11 mouse cellular contexts compared by ENCODE assay signal in genomic region chr2:70337869-70338268, GRCm38 (mm10).
DNase-seq lines count a peak whose midpoint lies in the region; ATAC-seq and TF ChIP-seq lines count a peak whose summit lies in the region.
"Had no signal": no experiment of that assay in that cellular context is flagged by ENCODE, and none has a peak within 500 bp of the region (broad histone marks: within the 10 kb centered on the region; RNA-seq: fewer than 3 reads in every experiment).

No protein-coding gene starts in this region.

- H3K4me1 ChIP-seq in heart, embryonic 15.5 days (replicated peaks): peaks cover 26% of the 10 kb centered on the region
- H3K4me1 ChIP-seq in lung, embryonic 14.5 days (ENCODE audit: insufficient read depth): peaks cover 32% of the 10 kb centered on the region
- H3K4me1 ChIP-seq in lung, adult 2 months (ENCODE audit: control insufficient read depth, insufficient read depth, low read length): peaks cover 9% of the 10 kb centered on the region
- H3K4me1 ChIP-seq in intestine, embryonic 16.5 days (ENCODE audit: control insufficient read depth, insufficient read depth, low read length): peaks cover 10% of the 10 kb centered on the region
- peaks cover 15% of the 10 kb centered on the region for H3K4me1 ChIP-seq in stomach, embryonic 16.5 days (ENCODE audit: control insufficient read depth, insufficient read depth, low read length)

- no peaks in the 10 kb centered on the region for H3K36me3 ChIP-seq in heart, embryonic 15.5 days
- H3K36me3 ChIP-seq in lung, embryonic 14.5 days (ENCODE audit: insufficient read depth): no peaks in the 10 kb centered on the region
- no peaks in the 10 kb centered on the region for H3K36me3 ChIP-seq in intestine, embryonic 16.5 days (ENCODE audit: control insufficient read depth, insufficient read depth, low read length)
- no peaks in the 10 kb centered on the region for H3K36me3 ChIP-seq in stomach, embryonic 16.5 days (ENCODE audit: control insufficient read depth, insufficient read depth, low read length)

- peak overlapping the region; percentile 39 for H3K4me2 ChIP-seq in heart, embryonic 15.5 days
- H3K4me2 ChIP-seq in lung, embryonic 14.5 days: peak overlapping the region; percentile 45
- H3K4me2 ChIP-seq in intestine, embryonic 16.5 days (ENCODE audit: low read depth, low read length): no peak overlapping the region
- peak overlapping the region; percentile 5 for H3K4me2 ChIP-seq in stomach, embryonic 16.5 days (ENCODE audit: low read depth, low read length)

- TF ChIP-seq CTCF in lung, embryonic 14.5 days (IDR thresholded peaks at IDR 0.05; ENCODE audit: low read depth): no peak
- no peak for TF ChIP-seq CTCF in lung, adult 2 months (IDR thresholded peaks at IDR 0.05; ENCODE audit: insufficient read depth, low read length)

- H3K4me3 ChIP-seq in heart, embryonic 15.5 days: 0 out of 2 replicates have a peak overlapping the region, but pooled peaks have one; percentile 0
- H3K4me3 ChIP-seq in lung, embryonic 14.5 days (ENCODE audit: low read depth, low read length): no peak overlapping the region
- H3K4me3 ChIP-seq in lung, adult 2 months (replicated peaks; ENCODE audit: extremely low read depth, low read depth, low read length): no peak overlapping the region
- H3K4me3 ChIP-seq in intestine, embryonic 16.5 days (ENCODE audit: low read length): no peak overlapping the region
- H3K4me3 ChIP-seq in stomach, embryonic 16.5 days (replicated peaks; ENCODE audit: low read length): no peak overlapping the region

- ATAC-seq in heart, embryonic 15.5 days (replicated peaks; ENCODE audit: insufficient number of reproducible peaks, insufficient read depth, low FRiP score, low read depth): peak; percentile 50; the same call in 1 of the 2 replicates
- ATAC-seq in lung, embryonic 14.5 days (ENCODE audit: insufficient read depth): peak; percentile 51; the same call in 1 of the 2 replicates
- peak; percentile 57 for ATAC-seq in intestine, embryonic 16.5 days
- ATAC-seq in stomach, embryonic 16.5 days (ENCODE audit: insufficient read depth, low FRiP score): peak; percentile 31; the same call in 1 of the 2 replicates
- ATAC-seq: inflammation-experienced regulatory T-cells, adult 6 months had no signal

- no peaks in the 10 kb centered on the region for H3K27me3 ChIP-seq in heart, embryonic 15.5 days
- no peaks in the 10 kb centered on the region for H3K27me3 ChIP-seq in lung, embryonic 14.5 days (ENCODE audit: insufficient read depth, low read length)
- H3K27me3 ChIP-seq in intestine, embryonic 16.5 days (replicated peaks; ENCODE audit: control insufficient read depth, insufficient read depth, low read length): no peaks in the 10 kb centered on the region
- H3K27me3 ChIP-seq in stomach, embryonic 16.5 days (ENCODE audit: control insufficient read depth, insufficient read depth, low read length): no peaks in the 10 kb centered on the region
- H3K27me3 ChIP-seq: CH12.LX had no signal

- no peak for TF ChIP-seq POLR2A in lung, adult 2 months (IDR thresholded peaks at IDR 0.05; ENCODE audit: borderline replicate concordance, extremely low read depth, low read depth, low read length)

- WGBS in heart, embryonic 15.5 days: 16% methylated on average over 9 of the region's 9 CpGs
- 13% methylated on average over 9 of the region's 9 CpGs for WGBS in lung, embryonic 14.5 days
- 26% methylated on average over 9 of the region's 9 CpGs for WGBS in lung, adult 2 months
- 20% methylated on average over 9 of the region's 9 CpGs for WGBS in intestine, embryonic 16.5 days
- 19% methylated on average over 9 of the region's 9 CpGs for WGBS in stomach, embryonic 16.5 days

- H3K9ac ChIP-seq in heart, embryonic 15.5 days: no peak overlapping the region
- peak overlapping the region; percentile 24; the same call in 1 of the 2 replicates for H3K9ac ChIP-seq in lung, embryonic 14.5 days
- no peak overlapping the region for H3K9ac ChIP-seq in intestine, embryonic 16.5 days (ENCODE audit: low read depth, low read length)
- H3K9ac ChIP-seq in stomach, embryonic 16.5 days (ENCODE audit: low read length): no peak overlapping the region
- H3K9ac ChIP-seq: liver, postnatal 0 days had no signal

- H3K27ac ChIP-seq in heart, embryonic 15.5 days: peak overlapping the region; percentile 66
- H3K27ac ChIP-seq in lung, embryonic 14.5 days (ENCODE audit: low read depth): peak overlapping the region; percentile 91
- peak overlapping the region; percentile 21 for H3K27ac ChIP-seq in intestine, embryonic 16.5 days (ENCODE audit: low read length)
- peak overlapping the region; percentile 71 for H3K27ac ChIP-seq in stomach, embryonic 16.5 days (ENCODE audit: low read length)

- H3K9me3 ChIP-seq in heart, embryonic 15.5 days (replicated peaks): no peaks in the 10 kb centered on the region
- no peaks in the 10 kb centered on the region for H3K9me3 ChIP-seq in lung, embryonic 14.5 days (ENCODE audit: low read depth, low read length)
- no peaks in the 10 kb centered on the region for H3K9me3 ChIP-seq in intestine, embryonic 16.5 days (ENCODE audit: control insufficient read depth, low read length)
- no peaks in the 10 kb centered on the region for H3K9me3 ChIP-seq in stomach, embryonic 16.5 days (replicated peaks; ENCODE audit: control insufficient read depth, low read length)

- DNase-seq in heart, postnatal 4 days: no peak
- DNase-seq in lung, embryonic 14.5 days: peak; percentile 73
- DNase-seq in lung, adult 2 months: no peak
- no peak for DNase-seq in left cerebral cortex, adult 11 months (ENCODE audit: low spot score)
- DNase-seq in urinary bladder, postnatal 36 days (ENCODE audit: low spot score in 2 of 2): no peak

Comparison
In these comparisons a context has a peak if more than half of its experiments do, and no peak if none do; other contexts are left out.
1. H3K27ac ChIP-seq: peak in every context shown above with its lines; median percentile 91 in lung, embryonic 14.5 days; 71 in stomach, embryonic 16.5 days; 66 in heart, embryonic 15.5 days; 21 in intestine, embryonic 16.5 days.